Mouse (Mus musculus) embryonic facial prominence, embryonic 11.5 days (tissue): ENCODE measurements around the gene Cnnm1. TPM values are rescaled to one million over a fixed set of nuclear protein-coding genes. Genes with fewer than 3 reads are reported as not detected.

Experiments used
- ATAC-seq: fragments of 200-750 bp; cut with Nextera tagmentation; replicated peaks from 2 replicates; pipeline ENCODE4 v1.8.0; 2017; ENCODE audit warnings: low read depth; ENCODE audit not compliant: insufficient number of reproducible peaks, low FRiP score, low TSS enrichment
- DNase-seq: peaks from one replicate; pipeline ENCODE4 v3.0.0-alpha.2; 2015; ENCODE audit warnings: low spot score
- H3K27ac ChIP-seq: fragments of 300-500 bp; sonication (generic); replicated peaks from 2 replicates; pipeline ENCODE4 v1.5.1; 2014; ENCODE audit warnings: mild to moderate bottlenecking, low read depth, low read length, control low read depth
- H3K27me3 ChIP-seq: fragments of 300-500 bp; sonication (generic); 2 replicates; pipeline ENCODE4 v1.6.1; 2014; ENCODE audit warnings: mild to moderate bottlenecking, low read length, moderate library complexity, mixed read lengths; ENCODE audit not compliant: control insufficient read depth, insufficient read depth
- H3K36me3 ChIP-seq: fragments of 300-500 bp; sonication (generic); replicated peaks from 2 replicates; pipeline ENCODE4 v1.6.1; 2014; ENCODE audit warnings: low read depth, mild to moderate bottlenecking, low read length, moderate library complexity, mixed read lengths; ENCODE audit not compliant: control insufficient read depth, insufficient read depth
- H3K4me1 ChIP-seq: fragments of 300-500 bp; sonication (generic); 2 replicates; pipeline ENCODE4 v1.6.1; 2014; ENCODE audit warnings: low read length, mixed read lengths; ENCODE audit not compliant: control insufficient read depth, insufficient read depth
- H3K4me2 ChIP-seq: fragments of 300-500 bp; sonication (generic); 2 replicates; pipeline ENCODE4 v1.6.1; 2014; ENCODE audit warnings: low read depth, mild to moderate bottlenecking, control low read depth, low read length, moderate library complexity
- H3K4me3 ChIP-seq: fragments of 300-500 bp; sonication (generic); 2 replicates; pipeline ENCODE4 v1.5.1; 2014; ENCODE audit warnings: low read depth, low read length, control low read depth
- H3K9ac ChIP-seq: fragments of 300-500 bp; sonication (generic); replicated peaks from 2 replicates; pipeline ENCODE4 v1.6.1; 2014; ENCODE audit warnings: mild to moderate bottlenecking, control low read depth, low read length
- H3K9me3 ChIP-seq: fragments of 300-500 bp; sonication (generic); replicated peaks from 2 replicates; pipeline ENCODE4 v1.6.1; 2016; ENCODE audit warnings: mild to moderate bottlenecking, low read length, inconsistent platforms, mixed read lengths; ENCODE audit not compliant: control insufficient read depth
- WGBS: fragments of 180-500 bp; shearing (Covaris S2); extraction: QIAGEN DNeasy Blood & Tissue Kit; methylation state at CpG from one replicate; pipeline ENCODE4 v1.1.7; 2014; 5-methylcytosine and 5-hydroxymethylcytosine counted together
- polyA plus RNA-seq: library from polyadenylated mRNA; unstranded; fragments of >200 nt; fragmentation: Nextera tagmentation; extraction: Ambion mirVana; gene quantifications from 2 replicates; pipeline ENCODE4 v1.2.1, GENCODE M21; 2014

The Cnnm1 gene
- polyA plus RNA-seq: 0.48 and 0.54 TPM in 2 replicates

DNA sequence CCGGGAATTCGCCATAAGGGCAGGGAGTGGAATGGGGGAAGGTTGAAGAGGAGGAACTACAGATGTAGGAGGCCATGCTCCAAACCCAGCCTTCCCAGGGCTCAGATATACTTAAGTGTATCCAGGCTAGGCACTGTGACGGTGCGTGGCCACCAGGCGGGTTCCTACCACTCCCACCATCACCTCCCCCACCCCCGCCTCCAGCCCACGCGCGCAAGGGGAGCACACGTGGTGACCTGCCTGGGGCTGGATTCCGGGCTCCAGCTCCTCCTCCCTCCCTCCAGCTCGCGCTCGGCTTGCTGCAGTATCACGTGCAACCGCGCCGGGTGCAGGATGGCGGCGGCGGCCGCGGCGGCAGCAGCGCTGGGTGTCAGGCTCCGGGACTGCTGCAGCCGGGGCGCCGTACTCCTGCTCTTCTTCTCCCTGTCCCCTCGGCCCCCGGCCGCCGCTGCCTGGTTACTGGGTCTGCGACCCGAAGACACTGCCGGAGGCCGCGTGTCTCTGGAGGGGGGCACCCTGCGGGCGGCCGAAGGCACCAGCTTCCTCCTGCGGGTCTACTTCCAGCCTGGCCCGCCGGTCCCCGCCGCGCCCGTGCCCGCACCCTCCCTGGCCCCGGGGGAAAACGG is at the start of gene Cnnm1:
TSS of gene Cnnm1 (plus strand) at position 325 of the 626 bp plus-strand sequence.
- peak within 1 kb of the TSS; percentile 100 for H3K4me2 ChIP-seq
- peak within 1 kb of the TSS; percentile 68 for H3K4me3 ChIP-seq
- H3K36me3 ChIP-seq: no peaks in the 10 kb centered on the region
- DNase-seq (peak; percentile 78), ATAC-seq (peak; percentile 78)
- peaks cover 3% of the 10 kb centered on the region for H3K9me3 ChIP-seq
- peaks cover 2% of the 10 kb centered on the region; the same call in 1 of the 2 replicates for H3K4me1 ChIP-seq
- H3K9ac ChIP-seq: peak within 1 kb of the TSS; percentile 58
- H3K27ac ChIP-seq: no peak within 1 kb of the TSS
- H3K27me3 ChIP-seq: peaks cover 31% of the 10 kb centered on the region
- WGBS: under 1% methylated on average over 45 of the region's 51 CpGs

GRCm38 (mm10) chr19:43396327-43396726 is 43.9 kb upstream of the Cnnm1 start:
- Histone ChIP-seq H3K9ac (no peak overlapping the region), H3K27me3 (no peaks in the 10 kb centered on the region), H3K4me3 (no peak overlapping the region), H3K4me1 (no peaks in the 10 kb centered on the region), H3K36me3 (no peaks in the 10 kb centered on the region), H3K9me3 (no peaks in the 10 kb centered on the region), H3K4me2 (no peak overlapping the region), H3K27ac (no peak overlapping the region)
- no peak for ATAC-seq
- peak; percentile 82 for DNase-seq
- WGBS: 5% methylated on average over 4 of the region's 4 CpGs

GRCm38 (mm10) chr19:43407181-43407580 is 33.1 kb upstream of the Cnnm1 start:
- DNase-seq: no peak
- Histone ChIP-seq H3K27me3 (no peaks in the 10 kb centered on the region), H3K4me3 (no peak overlapping the region), H3K9ac (no peak overlapping the region), H3K9me3 (no peaks in the 10 kb centered on the region), H3K4me2 (no peak overlapping the region), H3K27ac (no peak overlapping the region), H3K36me3 (no peaks in the 10 kb centered on the region), H3K4me1 (no peaks in the 10 kb centered on the region)
- ATAC-seq: no peak
- WGBS: 21% methylated on average over 1 of the region's 1 CpGs

GRCm38 (mm10) chr19:43415565-43415964 is 24.7 kb upstream of the Cnnm1 start:
- DNase-seq (no peak), ATAC-seq (no peak)
- Histone ChIP-seq H3K36me3 (no peaks in the 10 kb centered on the region), H3K9me3 (no peaks in the 10 kb centered on the region), H3K4me2 (no peak overlapping the region), H3K9ac (no peak overlapping the region), H3K27ac (no peak overlapping the region), H3K4me3 (no peak overlapping the region), H3K4me1 (no peaks in the 10 kb centered on the region), H3K27me3 (no peaks in the 10 kb centered on the region)
- WGBS: 85% methylated on average over 2 of the region's 2 CpGs

DNA sequence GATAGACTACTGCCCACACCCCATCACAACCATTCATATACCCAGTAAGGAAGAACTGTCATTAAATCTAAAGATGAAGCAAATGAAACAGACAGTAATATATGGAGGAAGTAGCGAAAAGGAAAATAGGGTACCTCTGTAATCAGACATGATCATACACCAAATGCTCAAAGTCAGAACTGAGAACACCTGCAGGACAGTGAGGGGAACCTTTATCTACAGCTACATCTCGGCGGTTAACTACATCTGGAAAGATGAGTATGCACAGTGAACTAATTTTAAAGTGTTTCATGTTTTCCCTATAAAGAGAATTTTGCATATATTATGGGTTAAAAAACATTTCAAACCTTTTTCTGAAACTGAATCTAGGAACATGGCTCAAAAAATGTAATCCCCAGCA is 19.7 kb upstream of the Cnnm1 start:
- whole genome bisulfite sequencing: 79% methylated on average over 3 of the region's 3 CpGs

DNA sequence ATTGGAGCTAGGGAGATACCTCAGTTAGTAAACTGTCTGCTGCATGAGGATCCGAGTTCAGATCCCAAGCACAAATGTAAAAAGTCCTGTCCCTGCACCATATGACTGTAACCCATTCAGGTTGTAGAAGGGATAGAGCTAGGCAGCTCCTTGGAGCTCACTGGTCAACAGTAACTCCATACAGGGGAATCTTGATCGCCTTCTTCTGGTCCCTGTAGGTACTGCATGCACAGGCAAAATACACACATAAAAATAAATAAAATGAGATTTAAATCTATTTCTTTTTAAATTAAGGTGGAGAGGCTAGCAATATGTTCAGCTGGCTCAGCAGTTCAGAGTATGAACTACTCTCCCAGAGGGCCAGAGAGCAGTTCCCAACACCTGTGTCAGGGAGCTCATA is 16.2 kb upstream of the Cnnm1 start:
- 80% methylated on average over 2 of the region's 2 CpGs for WGBS
- no peaks in the 10 kb centered on the region for H3K27me3 ChIP-seq
- H3K9ac ChIP-seq: no peak overlapping the region
- H3K4me3 ChIP-seq: no peak overlapping the region
- no peak overlapping the region for H3K27ac ChIP-seq
- no peaks in the 10 kb centered on the region for H3K4me1 ChIP-seq
- no peak overlapping the region for H3K4me2 ChIP-seq
- DNase-seq (no peak), ATAC-seq (no peak)
- H3K9me3 ChIP-seq: no peaks in the 10 kb centered on the region
- H3K36me3 ChIP-seq: no peaks in the 10 kb centered on the region

More for the DNA sequence above, 19.7 kb upstream of the Cnnm1 start:
- H3K4me2 ChIP-seq: no peak overlapping the region
- ATAC-seq (no peak), DNase-seq (no peak)
- H3K36me3 ChIP-seq: no peaks in the 10 kb centered on the region
- no peak overlapping the region for H3K4me3 ChIP-seq
- H3K9ac ChIP-seq: no peak overlapping the region
- H3K4me1 ChIP-seq: no peaks in the 10 kb centered on the region
- H3K27ac ChIP-seq: no peak overlapping the region
- H3K9me3 ChIP-seq: no peaks in the 10 kb centered on the region
- no peaks in the 10 kb centered on the region for H3K27me3 ChIP-seq

GRCm38 (mm10) chr19:43427446-43428224 is 12.6 kb upstream of the Cnnm1 start:
- no peaks in the 10 kb centered on the region for H3K4me1 ChIP-seq
- 89% methylated on average over 24 of the region's 24 CpGs for WGBS
- no peak overlapping the region for H3K4me2 ChIP-seq
- H3K9ac ChIP-seq: no peak overlapping the region
- ATAC-seq: no peak
- H3K27me3 ChIP-seq: no peaks in the 10 kb centered on the region
- H3K27ac ChIP-seq: no peak overlapping the region
- H3K4me3 ChIP-seq: no peak overlapping the region
- no peaks in the 10 kb centered on the region for H3K9me3 ChIP-seq
- no peaks in the 10 kb centered on the region for H3K36me3 ChIP-seq
- no peak for DNase-seq

DNA sequence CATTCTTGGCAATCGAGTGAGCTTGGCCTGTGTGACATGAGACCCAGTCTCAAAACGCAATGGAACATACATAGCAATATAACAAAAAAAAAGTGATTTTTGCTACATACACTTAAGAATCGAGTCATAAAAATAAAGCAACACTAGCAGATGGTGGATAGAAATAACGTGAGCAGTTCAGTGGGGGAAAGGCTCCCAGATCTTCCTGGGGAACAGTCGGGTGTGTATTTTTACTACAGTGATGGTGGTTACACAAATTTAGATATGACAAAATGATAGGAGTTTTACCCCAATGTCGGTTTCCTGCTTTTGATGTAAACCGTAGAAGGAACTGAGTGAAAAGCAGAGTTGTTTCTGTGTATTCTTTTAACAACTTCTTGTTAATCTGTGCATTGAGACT is 990 bp upstream of the Cnnm1 start:
- Histone ChIP-seq H3K9me3 (peaks cover 3% of the 10 kb centered on the region), H3K36me3 (no peaks in the 10 kb centered on the region), H3K27me3 (peaks cover 31% of the 10 kb centered on the region), H3K27ac (no peak overlapping the region), H3K4me2 (no peak overlapping the region), H3K9ac (no peak overlapping the region), H3K4me1 (peaks cover 2% of the 10 kb centered on the region; the same call in 1 of the 2 replicates), H3K4me3 (no peak overlapping the region)
- no peak for DNase-seq
- ATAC-seq: no peak
- WGBS: 83% methylated on average over 7 of the region's 7 CpGs
